Mouse (Mus musculus) stomach, embryonic 16.5 days (tissue): Measurements from ENCODE around the gene Grxcr1. TPM values are rescaled to one million over a fixed set of nuclear protein-coding genes. Genes with fewer than 3 reads are reported as not detected.

Experiments used
- ATAC-seq: fragments of 200-750 bp; cut with Nextera tagmentation; 2 replicates; pipeline ENCODE4 v1.8.0; 2017; ENCODE audit warnings: moderate number of reproducible peaks, moderate TSS enrichment; ENCODE audit not compliant: insufficient read depth, low FRiP score
- H3K27ac ChIP-seq: fragments of 300-500 bp; sonication (generic); 2 replicates; pipeline ENCODE4 v1.5.1; 2014; ENCODE audit warnings: low read length
- H3K27me3 ChIP-seq: fragments of 300-500 bp; sonication (generic); 2 replicates; pipeline ENCODE4 v1.6.1; 2014; ENCODE audit warnings: low read length, control low read depth, mixed read lengths; ENCODE audit not compliant: control insufficient read depth, insufficient read depth
- H3K36me3 ChIP-seq: fragments of 300-500 bp; sonication (generic); 2 replicates; pipeline ENCODE4 v1.6.1; 2014; ENCODE audit warnings: low read length; ENCODE audit not compliant: control insufficient read depth, insufficient read depth
- H3K4me1 ChIP-seq: fragments of 300-500 bp; sonication (generic); 2 replicates; pipeline ENCODE4 v1.6.1; 2014; ENCODE audit warnings: low read length, control low read depth, mixed read lengths; ENCODE audit not compliant: control insufficient read depth, insufficient read depth
- H3K4me2 ChIP-seq: fragments of 300-500 bp; sonication (generic); 2 replicates; pipeline ENCODE4 v1.6.1; 2014; ENCODE audit warnings: low read depth, low read length, mixed read lengths
- H3K4me3 ChIP-seq: fragments of 300-500 bp; sonication (generic); replicated peaks from 2 replicates; pipeline ENCODE4 v1.5.1; 2014; ENCODE audit warnings: mild to moderate bottlenecking, low read length
- H3K9ac ChIP-seq: fragments of 300-500 bp; sonication (generic); 2 replicates; pipeline ENCODE4 v1.6.1; 2014; ENCODE audit warnings: low read length
- H3K9me3 ChIP-seq: fragments of 300-500 bp; sonication (generic); replicated peaks from 2 replicates; pipeline ENCODE4 v1.6.1; 2016; ENCODE audit warnings: low read length, control low read depth; ENCODE audit not compliant: control insufficient read depth
- WGBS: fragments of 180-500 bp; shearing (Covaris S2); extraction: QIAGEN DNeasy Blood & Tissue Kit; methylation state at CpG from one replicate; pipeline ENCODE4 v1.1.7; 2014; 5-methylcytosine and 5-hydroxymethylcytosine counted together
- polyA plus RNA-seq: library from polyadenylated mRNA; unstranded; fragments of >200 nt; fragmentation: Nextera tagmentation; extraction: Ambion mirVana; gene quantifications from 2 replicates; pipeline ENCODE4 v1.2.1, GENCODE M21; 2015

The Grxcr1 gene
- polyA plus RNA-seq, 1 experiment from 2014 or later = not detected

GRCm38 (mm10) chr5:68165954-68166353 lies 134.3 kb downstream of the Grxcr1 start:
- no peak overlapping the region for H3K4me2 ChIP-seq
- H3K27ac ChIP-seq = no peak overlapping the region
- no peak for ATAC-seq
- H3K9ac ChIP-seq = no peak overlapping the region
- H3K4me1 ChIP-seq = no peaks in the 10 kb centered on the region
- H3K4me3 ChIP-seq = no peak overlapping the region
- H3K9me3 ChIP-seq = no peaks in the 10 kb centered on the region
- no peaks in the 10 kb centered on the region for H3K27me3 ChIP-seq
- H3K36me3 ChIP-seq = no peaks in the 10 kb centered on the region
- WGBS = 80% methylated on average over 7 of the region's 7 CpGs

Other genes with a start within 250 kb of the Grxcr1 start
- 10.2 and 10.4 TPM in 2 replicates for gene Atp8a1, start 184.4 kb upstream of the Grxcr1 start, polyA plus RNA-seq
- gene Gm5108, start 90.2 kb upstream of the Grxcr1 start, polyA plus RNA-seq = not detected in 2 replicates
- gene Gm21905, start 85.4 kb upstream of the Grxcr1 start, polyA plus RNA-seq = not detected in 2 replicates